Mouse (Mus musculus) neural tube, embryonic 10.5 days (tissue): ENCODE results near the gene Alg12.
"Not testable (repeated sequence)": the region's sequence is repeated elsewhere in the genome, so short reads cannot be mapped to it uniquely, and the experiment has no call there.

Source experiments
- DNase-seq: peaks from one replicate; pipeline ENCODE4 v3.0.0-alpha.2; 2017; ENCODE audit warnings: low spot score; ENCODE audit errors: extremely low spot score

The Alg12 gene

GRCm38 (mm10) chr15:88831482-88831881 lies 12.4 kb upstream of the Alg12 start:
- no peak for DNase-seq

- DNase-seq, result no peak
Observed at GRCm38 (mm10) chr15:88830696-88831095, 11.6 kb upstream of the Alg12 start.

GRCm38 (mm10) chr15:88829791-88830440 lies 10.8 kb upstream of the Alg12 start:
- DNase-seq, result no peak

GRCm38 (mm10) chr15:88828800-88829705 lies 9.9 kb upstream of the Alg12 start:
- peak; percentile 90 for DNase-seq

- peak; percentile 65 for DNase-seq
Observed at GRCm38 (mm10) chr15:88827991-88828799, 9.1 kb upstream of the Alg12 start.

GRCm38 (mm10) chr15:88827466-88827865 lies 8.3 kb upstream of the Alg12 start:
- no peak for DNase-seq

- DNase-seq, result no peak
Observed at GRCm38 (mm10) chr15:88823376-88823775, 4.3 kb upstream of the Alg12 start.

GRCm38 (mm10) chr15:88822513-88822912 lies 3.4 kb upstream of the Alg12 start:
- no peak for DNase-seq

- DNase-seq, result no peak
Observed at GRCm38 (mm10) chr15:88821403-88821802, 2.3 kb upstream of the Alg12 start.

GRCm38 (mm10) chr15:88819906-88820303 lies 787 bp upstream of the Alg12 start:
- no peak for DNase-seq

- no peak for DNase-seq
Observed at GRCm38 (mm10) chr15:88815196-88815700, 3.9 kb downstream of the Alg12 start.

- no peak for DNase-seq
Observed at GRCm38 (mm10) chr15:88814411-88815047, 4.6 kb downstream of the Alg12 start.

GRCm38 (mm10) chr15:88813873-88814272 lies 5.2 kb downstream of the Alg12 start:
- not testable (repeated sequence) for DNase-seq

GRCm38 (mm10) chr15:88813262-88813661 lies 5.9 kb downstream of the Alg12 start:
- DNase-seq, result no peak

- DNase-seq, result no peak
Observed at GRCm38 (mm10) chr15:88810369-88810768, 8.7 kb downstream of the Alg12 start.

- no peak for DNase-seq
Observed at GRCm38 (mm10) chr15:88808121-88808520, 11.0 kb downstream of the Alg12 start.

GRCm38 (mm10) chr15:88802348-88802747 lies 16.8 kb downstream of the Alg12 start:
- DNase-seq, result no peak

- no peak for DNase-seq
Observed at GRCm38 (mm10) chr15:88801903-88802302, 17.2 kb downstream of the Alg12 start.

GRCm38 (mm10) chr15:88800921-88801354 lies 18.2 kb downstream of the Alg12 start:
- DNase-seq, result no peak

GRCm38 (mm10) chr15:88799950-88800371 lies 19.2 kb downstream of the Alg12 start:
- no peak for DNase-seq

GRCm38 (mm10) chr15:88794729-88795128 lies 24.4 kb downstream of the Alg12 start:
- DNase-seq, result not testable (repeated sequence)
